Mouse (Mus musculus): ENCODE measurements at regions not wholly inside any gene's neighbourhood (a gene's known extent, or its start where the extent isn't known, plus 50 kb on each side); places are given as distances from the start of the nearest gene placed in this dataset.
A peak's percentile ranks its signal among the peaks of the same experiment; 100 is the strongest.

DNA sequence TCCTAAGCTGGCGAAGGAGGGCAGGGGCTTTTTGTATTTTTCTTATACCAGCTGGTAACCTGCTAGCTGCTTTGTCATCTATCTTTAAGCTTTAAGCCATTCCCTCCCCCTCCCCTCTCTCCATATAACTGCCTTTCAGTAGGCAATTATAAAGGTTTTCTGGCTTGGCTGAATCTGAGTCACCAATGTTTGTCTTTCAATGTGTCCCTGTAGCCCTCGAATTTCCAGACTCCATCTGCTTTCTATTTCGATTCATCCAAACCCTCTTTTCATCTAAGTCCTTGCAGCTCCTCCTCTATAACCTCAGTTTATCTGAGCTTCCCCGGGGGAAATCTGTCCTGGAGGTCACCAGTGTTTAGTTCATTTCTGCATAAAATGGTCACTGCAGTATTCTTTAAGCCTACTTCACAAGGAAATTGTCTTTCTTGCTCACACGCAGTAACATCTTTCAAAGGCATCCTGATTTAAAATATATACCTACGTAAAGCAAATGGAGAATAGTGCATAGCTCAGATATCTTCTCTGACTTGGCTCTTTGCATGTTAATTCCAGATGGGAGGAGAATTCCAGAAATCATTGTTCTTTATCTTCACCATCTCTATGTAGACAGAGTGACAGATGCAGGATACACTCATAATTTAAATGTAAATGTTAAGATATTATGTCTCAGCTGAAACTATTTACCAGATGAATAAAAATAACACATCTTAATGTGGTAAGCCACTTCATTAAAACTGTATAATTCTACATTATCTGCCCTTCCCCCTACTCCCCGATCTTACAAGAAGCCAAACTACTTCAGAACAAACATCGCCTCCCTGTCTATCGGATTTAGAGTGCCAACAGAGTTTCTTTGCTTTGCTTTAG lies 272.4 kb upstream of the Cblb start:
- TF ChIP-seq POLR2A (IDR thresholded peaks at IDR 0.05; ENCODE audit: low read depth, low read length): no peak
- no peak for TF ChIP-seq CTCF (IDR thresholded peaks at IDR 0.05; ENCODE audit: borderline replicate concordance, insufficient read depth, low read length)
- H3K4me3 ChIP-seq (ENCODE audit: insufficient read depth, low read length): no peak overlapping the region
- H3K27ac ChIP-seq (ENCODE audit: insufficient read depth, low read length): peak overlapping the region; percentile 86
- H3K4me1 ChIP-seq (ENCODE audit: control insufficient read depth, insufficient read depth, low read length): no peaks in the 10 kb centered on the region; the same call in 1 of the 2 replicates

- Histone ChIP-seq H3K27ac (ENCODE audit: insufficient read depth, low read length) (peak overlapping the region; percentile 86), H3K4me1 (ENCODE audit: control insufficient read depth, insufficient read depth, low read length) (no peaks in the 10 kb centered on the region; the same call in 1 of the 2 replicates), H3K4me3 (ENCODE audit: insufficient read depth, low read length) (no peak overlapping the region)
- TF ChIP-seq POLR2A (IDR thresholded peaks at IDR 0.05; ENCODE audit: low read depth, low read length): no peak
- TF ChIP-seq CTCF (IDR thresholded peaks at IDR 0.05; ENCODE audit: borderline replicate concordance, insufficient read depth, low read length): no peak
Measured at GRCm38 (mm10) chr16:51759228-51759647, 271.8 kb upstream of the Cblb start.

GRCm38 (mm10) chr16:51767556-51767955 lies 263.5 kb upstream of the Cblb start:
- Histone ChIP-seq H3K27ac (ENCODE audit: insufficient read depth, low read length) (no peak overlapping the region), H3K4me3 (ENCODE audit: insufficient read depth, low read length) (no peak overlapping the region), H3K4me1 (ENCODE audit: control insufficient read depth, insufficient read depth, low read length) (no peaks in the 10 kb centered on the region)
- no peak for TF ChIP-seq CTCF (IDR thresholded peaks at IDR 0.05; ENCODE audit: borderline replicate concordance, insufficient read depth, low read length)
- TF ChIP-seq POLR2A (IDR thresholded peaks at IDR 0.05; ENCODE audit: low read depth, low read length): no peak

DNA sequence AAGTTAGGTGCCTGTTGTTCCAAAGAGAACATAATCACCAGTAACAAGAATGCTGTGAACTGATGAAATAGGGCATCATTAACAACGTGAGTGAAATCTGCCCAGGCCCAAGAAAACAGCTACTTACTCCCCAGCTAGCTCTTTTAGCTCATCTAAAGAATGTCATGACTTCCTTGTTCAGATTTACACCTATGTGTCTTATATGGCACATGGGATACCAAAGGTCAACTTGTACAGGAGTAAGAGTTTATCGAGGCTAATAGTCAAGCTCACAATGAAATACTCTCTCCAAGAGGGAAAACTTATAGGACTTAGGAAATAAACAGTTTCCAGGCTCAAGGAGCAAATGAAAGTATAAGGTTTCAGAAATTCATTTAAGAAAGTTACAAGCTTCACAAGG lies 252.1 kb upstream of the Cblb start:
- TF ChIP-seq CTCF (IDR thresholded peaks at IDR 0.05; ENCODE audit: borderline replicate concordance, insufficient read depth, low read length) (no peak), POLR2A (IDR thresholded peaks at IDR 0.05; ENCODE audit: low read depth, low read length) (no peak)
- no peaks in the 10 kb centered on the region for H3K4me1 ChIP-seq (ENCODE audit: control insufficient read depth, insufficient read depth, low read length)
- no peak overlapping the region for H3K4me3 ChIP-seq (ENCODE audit: insufficient read depth, low read length)
- H3K27ac ChIP-seq (ENCODE audit: insufficient read depth, low read length): no peak overlapping the region

- H3K4me3 ChIP-seq (ENCODE audit: insufficient read depth, low read length): no peak overlapping the region
- TF ChIP-seq POLR2A (IDR thresholded peaks at IDR 0.05; ENCODE audit: low read depth, low read length): no peak
- no peak for TF ChIP-seq CTCF (IDR thresholded peaks at IDR 0.05; ENCODE audit: borderline replicate concordance, insufficient read depth, low read length)
- H3K4me1 ChIP-seq (ENCODE audit: control insufficient read depth, insufficient read depth, low read length): no peaks in the 10 kb centered on the region
- no peak overlapping the region for H3K27ac ChIP-seq (ENCODE audit: insufficient read depth, low read length)
Measured at GRCm38 (mm10) chr16:51795003-51795402, 236.0 kb upstream of the Cblb start.

DNA sequence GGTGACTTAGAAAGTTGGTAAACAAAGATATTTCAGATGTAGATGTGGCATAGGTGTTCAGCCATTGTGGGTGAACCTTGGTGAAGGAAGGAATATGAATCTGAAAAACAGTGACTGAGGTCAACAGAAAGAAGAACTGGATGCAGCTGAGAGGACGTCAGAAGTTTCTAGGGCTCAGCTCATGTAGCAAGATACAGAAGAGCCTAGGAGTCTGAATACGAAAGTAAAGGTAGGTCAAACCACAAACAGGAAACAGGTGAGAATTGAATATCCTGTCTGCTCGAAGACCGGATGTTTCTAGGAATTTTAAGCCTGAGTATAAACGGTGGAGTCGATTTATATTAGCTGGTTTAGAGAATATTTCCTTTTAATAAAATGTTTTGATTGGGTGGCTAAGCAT lies 223.7 kb upstream of the Cblb start:
- no peak overlapping the region for H3K27ac ChIP-seq (ENCODE audit: insufficient read depth, low read length)
- H3K4me1 ChIP-seq (ENCODE audit: control insufficient read depth, insufficient read depth, low read length): no peaks in the 10 kb centered on the region
- no peak for TF ChIP-seq POLR2A (IDR thresholded peaks at IDR 0.05; ENCODE audit: low read depth, low read length)
- TF ChIP-seq CTCF (IDR thresholded peaks at IDR 0.05; ENCODE audit: borderline replicate concordance, insufficient read depth, low read length): no peak
- H3K4me3 ChIP-seq (ENCODE audit: insufficient read depth, low read length): no peak overlapping the region

GRCm38 (mm10) chr16:51809120-51809519 lies 221.9 kb upstream of the Cblb start:
- Histone ChIP-seq H3K4me1 (ENCODE audit: control insufficient read depth, insufficient read depth, low read length) (no peaks in the 10 kb centered on the region), H3K27ac (ENCODE audit: insufficient read depth, low read length) (no peak overlapping the region), H3K4me3 (ENCODE audit: insufficient read depth, low read length) (no peak overlapping the region)
- no peak for TF ChIP-seq CTCF (IDR thresholded peaks at IDR 0.05; ENCODE audit: borderline replicate concordance, insufficient read depth, low read length)
- TF ChIP-seq POLR2A (IDR thresholded peaks at IDR 0.05; ENCODE audit: low read depth, low read length): no peak

GRCm38 (mm10) chr16:51811073-51811472 lies 220.0 kb upstream of the Cblb start:
- Histone ChIP-seq H3K4me3 (ENCODE audit: insufficient read depth, low read length) (no peak overlapping the region), H3K27ac (ENCODE audit: insufficient read depth, low read length) (no peak overlapping the region), H3K4me1 (ENCODE audit: control insufficient read depth, insufficient read depth, low read length) (no peaks in the 10 kb centered on the region)
- TF ChIP-seq CTCF (IDR thresholded peaks at IDR 0.05; ENCODE audit: borderline replicate concordance, insufficient read depth, low read length) (no peak), POLR2A (IDR thresholded peaks at IDR 0.05; ENCODE audit: low read depth, low read length) (no peak)

DNA sequence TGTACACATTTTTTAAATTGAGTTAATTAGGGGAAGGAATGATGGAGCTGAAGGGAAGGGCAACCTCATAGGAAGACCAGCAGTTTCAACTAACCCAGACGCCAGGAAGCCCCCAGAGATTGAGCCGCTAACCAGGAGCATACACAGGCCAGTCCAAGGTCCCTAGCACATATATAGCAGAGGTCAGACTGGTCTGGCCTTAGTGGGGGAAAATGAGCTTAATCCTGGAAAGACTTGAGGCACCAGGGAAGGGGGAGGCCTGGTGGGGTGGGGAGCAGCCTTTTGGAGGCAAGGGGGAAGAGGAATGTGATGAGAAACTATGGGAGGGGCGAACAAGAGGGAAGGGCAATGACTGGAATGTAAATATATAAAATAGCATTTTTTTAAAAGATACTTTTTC lies 188.3 kb upstream of the Cblb start:
- Histone ChIP-seq H3K4me1 (ENCODE audit: control insufficient read depth, insufficient read depth, low read length) (no peaks in the 10 kb centered on the region), H3K4me3 (ENCODE audit: insufficient read depth, low read length) (no peak overlapping the region), H3K27ac (ENCODE audit: insufficient read depth, low read length) (no peak overlapping the region)
- TF ChIP-seq CTCF (IDR thresholded peaks at IDR 0.05; ENCODE audit: borderline replicate concordance, insufficient read depth, low read length): no peak
- TF ChIP-seq POLR2A (IDR thresholded peaks at IDR 0.05; ENCODE audit: low read depth, low read length): no peak

- no peak overlapping the region for H3K4me3 ChIP-seq (ENCODE audit: insufficient read depth, low read length)
- TF ChIP-seq POLR2A (IDR thresholded peaks at IDR 0.05; ENCODE audit: low read depth, low read length): no peak
- no peak for TF ChIP-seq CTCF (IDR thresholded peaks at IDR 0.05; ENCODE audit: borderline replicate concordance, insufficient read depth, low read length)
- H3K27ac ChIP-seq (ENCODE audit: insufficient read depth, low read length): no peak overlapping the region
- H3K4me1 ChIP-seq (ENCODE audit: control insufficient read depth, insufficient read depth, low read length): no peaks in the 10 kb centered on the region
Measured at GRCm38 (mm10) chr16:51845539-51845938, 185.5 kb upstream of the Cblb start.

Measured in embryonic fibroblast, embryonic 13.5 days (primary cell).